Mouse (Mus musculus) MN1 (cell line): Measurements from ENCODE around the gene Plxnb2.

ENCODE experiments used
- DNase-seq: peaks from one replicate; pipeline ENCODE4 v3.0.0-alpha.2; 2016; ENCODE audit warnings: low spot score

The Plxnb2 gene

GRCm38 (mm10) chr15:89180571-89181229 lies at the start of gene Plxnb2:
TSS of gene Plxnb2 (minus strand) at chr15:89180788.
- DNase-seq: peak; percentile 94

GRCm38 (mm10) chr15:89215611-89216233 lies 35.1 kb upstream of the Plxnb2 start:
- no peak for DNase-seq

DNA sequence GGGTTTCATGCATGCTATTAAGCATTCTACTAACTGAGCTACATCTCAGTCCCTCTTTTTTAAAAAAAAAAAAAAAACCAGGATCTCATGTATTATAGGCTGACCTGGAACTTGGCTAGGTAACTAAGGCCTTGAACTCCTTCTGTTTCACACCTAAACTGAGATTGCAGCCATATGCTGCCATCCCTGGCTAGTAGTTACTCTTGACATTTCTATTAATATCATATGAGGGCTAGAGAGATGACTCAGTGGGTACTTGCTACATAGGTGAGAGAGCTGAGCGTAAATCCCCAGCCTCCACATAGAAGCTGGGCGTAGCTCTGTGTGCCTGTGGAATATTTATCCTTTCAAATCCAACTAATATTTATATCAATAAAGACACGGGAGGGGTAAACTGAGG lies 34.4 kb upstream of the Plxnb2 start:
- no peak for DNase-seq

GRCm38 (mm10) chr15:89213517-89213916 lies 32.9 kb upstream of the Plxnb2 start:
- DNase-seq: no peak

GRCm38 (mm10) chr15:89212495-89212894 lies 31.9 kb upstream of the Plxnb2 start:
- no peak for DNase-seq

GRCm38 (mm10) chr15:89211716-89212461 lies 31.3 kb upstream of the Plxnb2 start:
- DNase-seq: peak; percentile 63

- peak; percentile 90 for DNase-seq
Measured at GRCm38 (mm10) chr15:89210915-89211715, 30.5 kb upstream of the Plxnb2 start, which contains the start of gene Ppp6r2. TSS of gene Ppp6r2 (plus strand) at chr15:89211553.

GRCm38 (mm10) chr15:89209886-89210761 lies 29.5 kb upstream of the Plxnb2 start:
- DNase-seq: peak; percentile 98

GRCm38 (mm10) chr15:89207457-89207856 lies 26.9 kb upstream of the Plxnb2 start:
- no peak for DNase-seq

- no peak for DNase-seq
Measured at GRCm38 (mm10) chr15:89197056-89197455, 16.5 kb upstream of the Plxnb2 start.

- peak; percentile 99 for DNase-seq
Measured at GRCm38 (mm10) chr15:89196313-89196706, 15.7 kb upstream of the Plxnb2 start, which contains the start of gene Dennd6b. TSS of gene Dennd6b (minus strand) at chr15:89196496.

GRCm38 (mm10) chr15:89195690-89196312 lies 15.2 kb upstream of the Plxnb2 start:
- peak; percentile 90 for DNase-seq

GRCm38 (mm10) chr15:89195261-89195681 lies 14.7 kb upstream of the Plxnb2 start:
- peak; percentile 41 for DNase-seq

DNA sequence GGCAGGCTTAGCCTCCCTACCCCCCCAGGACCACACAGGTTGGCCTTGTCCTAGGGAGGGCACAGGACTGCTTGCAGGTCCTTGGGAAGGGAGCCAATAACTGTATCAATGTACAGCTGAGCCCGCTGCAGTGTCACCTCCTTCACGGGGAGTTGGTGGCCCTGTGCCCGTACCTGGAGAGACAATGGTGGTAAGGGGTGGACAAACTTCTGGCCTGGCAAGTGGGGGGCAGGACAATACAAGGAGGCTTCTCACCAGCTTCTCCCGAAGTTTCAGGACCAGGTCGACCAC lies 4.3 kb upstream of the Plxnb2 start:
- no peak for DNase-seq

GRCm38 (mm10) chr15:89184141-89184936 lies 3.8 kb upstream of the Plxnb2 start:
- DNase-seq: no peak

GRCm38 (mm10) chr15:89182842-89183241 lies 2.3 kb upstream of the Plxnb2 start:
- DNase-seq: no peak

DNA sequence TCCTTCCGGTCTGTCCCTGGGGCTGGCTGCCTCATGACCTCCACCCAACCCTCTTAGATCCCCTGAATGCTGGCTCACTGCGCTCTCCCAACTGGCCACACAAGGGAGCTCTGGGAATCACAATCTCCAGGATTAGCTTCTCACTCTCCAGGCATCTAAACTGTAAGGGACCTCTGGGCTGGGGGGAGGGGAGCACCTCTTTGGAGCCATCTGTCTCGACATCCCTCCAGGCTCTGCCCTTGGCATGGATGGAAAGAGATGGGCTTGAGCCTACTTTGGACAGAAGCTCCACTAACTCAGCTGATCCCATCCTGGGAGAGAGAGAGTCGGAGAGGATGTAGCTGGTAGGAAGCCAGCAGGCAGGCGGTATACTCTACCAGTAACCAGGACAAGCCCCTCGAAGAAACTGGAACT lies 1.7 kb upstream of the Plxnb2 start:
- peak; percentile 61 for DNase-seq

- no peak for DNase-seq
Measured at GRCm38 (mm10) chr15:89181561-89182270, 1.1 kb upstream of the Plxnb2 start.

GRCm38 (mm10) chr15:89180081-89180541 lies 477 bp downstream of the Plxnb2 start:
- peak; percentile 58 for DNase-seq
